Mouse (Mus musculus): ENCODE measurements around the gene Drd5. TPM values are rescaled to one million over a fixed set of nuclear protein-coding genes. Genes with fewer than 3 reads are reported as not detected.

The Drd5 gene
- total RNA-seq (2012; rRNA removed): not detected in 2 replicates

DNA sequence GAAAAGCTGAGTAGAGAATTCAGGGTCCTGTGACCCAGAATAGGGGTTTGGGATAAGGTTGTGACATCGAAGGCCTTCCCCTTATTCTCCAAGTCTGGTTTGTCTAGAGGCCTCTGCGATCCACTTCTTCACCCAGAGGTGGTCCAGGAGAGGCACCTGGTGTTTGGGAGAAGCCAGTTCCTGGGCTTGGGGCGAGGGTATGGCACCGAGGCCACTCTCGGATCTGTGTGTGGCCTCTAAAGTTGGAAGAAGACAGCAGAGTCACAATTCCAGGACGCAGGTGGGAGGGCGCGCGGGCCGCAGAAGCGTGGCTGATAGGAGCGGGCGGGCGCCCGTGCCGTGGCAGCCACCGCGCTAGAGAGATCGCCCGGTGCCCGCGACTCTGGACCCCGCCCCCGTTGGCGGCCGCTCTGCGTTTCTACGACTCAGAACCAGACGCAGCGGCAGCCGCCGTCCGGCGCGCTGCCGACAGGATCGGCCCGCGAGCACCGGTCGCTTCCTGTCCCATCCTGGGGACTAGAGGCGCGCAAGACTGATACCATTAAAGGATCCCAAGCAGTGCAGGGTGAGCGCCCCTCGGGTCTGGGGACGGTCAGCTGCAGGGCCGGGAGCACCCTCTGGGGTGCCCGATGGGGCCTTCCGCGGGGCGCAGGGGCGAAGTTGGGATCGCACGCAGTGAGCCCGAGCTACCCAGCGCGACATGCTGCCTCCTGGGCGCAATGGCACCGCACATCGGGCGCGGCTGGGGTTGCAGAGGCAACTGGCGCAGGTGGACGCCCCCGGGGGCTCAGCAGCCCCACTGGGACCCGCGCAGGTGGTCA is at the start of gene Drd5:
Drd5 (plus strand) TSS at position 402 of the 821 bp plus-strand sequence.
- no peaks in the 10 kb centered on the region for H3K9me3 ChIP-seq (ENCODE audit: control insufficient read depth, insufficient read depth, low read depth, low read length)
- H3K4me1 ChIP-seq (ENCODE audit: control insufficient read depth in 2 of 2, insufficient read depth in 2 of 2, low read length in 2 of 2, poor library complexity in 1 of 2): no peaks in the 10 kb centered on the region
- no peaks in the 10 kb centered on the region for H3K36me3 ChIP-seq (ENCODE audit: control insufficient read depth, insufficient read depth, low read length, poor library complexity, severe bottlenecking)
- H3K9ac ChIP-seq (ENCODE audit: insufficient read depth, low read depth, low read length, poor library complexity, severe bottlenecking): peak within 1 kb of the TSS; percentile 57
- in situ Hi-C loops (cut with MboI; ENCODE audit: low sequenced_read_pairs in 2 of 2, unreplicated experiment in 2 of 2): loop anchor here (10.0 to 25.0 kb wide), 3 partner anchors 293 to 443 kb away; no protein-coding TSS in a partner anchor
- peak within 1 kb of the TSS; percentile 67 for H3K4me3 ChIP-seq (ENCODE audit: insufficient read depth in 1 of 2, low read depth in 1 of 2, low read length in 2 of 2, poor library complexity in 1 of 2, severe bottlenecking in 1 of 2)
- peak; percentile 16 for DNase-seq (ENCODE audit: low read depth, low spot score)
- TF ChIP-seq ZNF384 (IDR thresholded peaks at IDR 0.05; ENCODE audit: low read depth, low read length): no peak
- TF ChIP-seq HCFC1 (IDR thresholded peaks at IDR 0.05; ENCODE audit: borderline replicate concordance, insufficient read depth, low read length): no peak
- TF ChIP-seq MAFK (IDR thresholded peaks at IDR 0.05; ENCODE audit: insufficient read depth, low read depth, low read length): no peak
- no peak for TF ChIP-seq ZC3H11A (IDR thresholded peaks at IDR 0.05; ENCODE audit: borderline replicate concordance, low read depth, low read length)
- TF ChIP-seq CHD2 (IDR thresholded peaks at IDR 0.05; ENCODE audit: low read depth, low read length): no peak
- no peak within 1 kb of the TSS for H3K27ac ChIP-seq (ENCODE audit: insufficient read depth, low read depth, low read length, poor library complexity, severe bottlenecking)

DNA sequence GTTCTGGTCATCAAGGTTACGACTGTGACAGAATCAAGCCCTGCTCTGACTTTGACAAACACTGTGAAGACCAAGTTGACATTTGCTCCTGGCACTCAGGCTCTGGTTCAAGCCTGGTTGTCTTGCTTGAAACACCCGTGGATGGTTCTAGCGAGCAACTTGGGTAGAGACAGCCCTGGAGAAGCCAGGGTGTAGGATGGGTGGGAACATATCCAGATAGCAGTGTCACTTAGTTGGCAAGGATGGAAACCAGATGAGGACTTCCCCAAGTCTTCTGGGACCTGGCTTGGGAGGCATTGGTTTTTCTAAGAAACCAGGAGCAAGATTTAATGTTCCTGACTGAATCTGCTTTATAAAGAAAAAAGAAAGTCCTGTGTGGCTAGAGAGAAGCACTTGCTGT is 48.2 kb upstream of the Drd5 start:
- TF ChIP-seq MAFK (IDR thresholded peaks at IDR 0.05; ENCODE audit: insufficient read depth, low read depth, low read length): no peak
- TF ChIP-seq ZNF384 (IDR thresholded peaks at IDR 0.05; ENCODE audit: low read depth, low read length): no peak
- TF ChIP-seq HCFC1 (IDR thresholded peaks at IDR 0.05; ENCODE audit: borderline replicate concordance, insufficient read depth, low read length): no peak
- TF ChIP-seq ZC3H11A (IDR thresholded peaks at IDR 0.05; ENCODE audit: borderline replicate concordance, low read depth, low read length): no peak
- no peak for TF ChIP-seq CHD2 (IDR thresholded peaks at IDR 0.05; ENCODE audit: low read depth, low read length)
- no peak for DNase-seq (ENCODE audit: low read depth, low spot score)
- H3K27ac ChIP-seq (ENCODE audit: insufficient read depth, low read depth, low read length, poor library complexity, severe bottlenecking): no peak overlapping the region
- no peaks in the 10 kb centered on the region for H3K9me3 ChIP-seq (ENCODE audit: control insufficient read depth, insufficient read depth, low read depth, low read length)
- no peak overlapping the region for H3K9ac ChIP-seq (ENCODE audit: insufficient read depth, low read depth, low read length, poor library complexity, severe bottlenecking)
- H3K4me3 ChIP-seq (ENCODE audit: insufficient read depth in 1 of 2, low read depth in 1 of 2, low read length in 2 of 2, poor library complexity in 1 of 2, severe bottlenecking in 1 of 2): no peak overlapping the region
- peaks cover 0 to 5% of the 10 kb centered on the region in 2 experiments; a peak in 2 of 4 replicates for H3K4me1 ChIP-seq (ENCODE audit: control insufficient read depth in 2 of 2, insufficient read depth in 2 of 2, low read length in 2 of 2, poor library complexity in 1 of 2)
- in situ Hi-C loops (cut with MboI; ENCODE audit: low sequenced_read_pairs in 2 of 2, unreplicated experiment in 2 of 2): loop anchor here in 1 of 2 experiments (10.0 kb wide), 1 partner anchor 456 kb away; no protein-coding TSS in a partner anchor
- H3K36me3 ChIP-seq (ENCODE audit: control insufficient read depth, insufficient read depth, low read length, poor library complexity, severe bottlenecking): 0 out of 2 replicates have a peak, but pooled peaks cover 2% of the 10 kb centered on the region

DNA sequence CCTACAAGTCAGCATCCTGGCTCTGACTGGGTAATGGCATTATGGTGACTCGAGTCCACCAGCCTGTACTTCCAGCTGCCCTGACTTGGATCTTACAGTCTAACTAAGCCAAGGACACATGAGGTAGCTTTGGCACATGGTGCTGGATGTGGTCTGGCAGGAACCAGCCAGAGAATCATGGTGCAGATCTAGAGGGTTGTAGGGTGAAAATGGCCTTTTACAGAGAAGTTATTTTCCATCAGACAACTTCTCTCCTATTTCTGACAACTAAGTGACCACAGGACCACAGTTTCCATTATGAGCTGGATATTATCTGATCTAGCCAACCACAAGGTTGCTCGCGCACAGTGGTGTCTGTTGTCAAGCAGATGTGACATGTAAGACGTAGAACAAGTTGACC is 45.3 kb upstream of the Drd5 start:
- H3K4me1 ChIP-seq (ENCODE audit: control insufficient read depth in 2 of 2, insufficient read depth in 2 of 2, low read length in 2 of 2, poor library complexity in 1 of 2): peaks cover 0 to 17% of the 10 kb centered on the region in 2 experiments; a peak in 3 of 4 replicates
- no peaks in the 10 kb centered on the region for H3K36me3 ChIP-seq (ENCODE audit: control insufficient read depth, insufficient read depth, low read length, poor library complexity, severe bottlenecking)
- TF ChIP-seq ZNF384 (IDR thresholded peaks at IDR 0.05; ENCODE audit: low read depth, low read length) (no peak), ZC3H11A (IDR thresholded peaks at IDR 0.05; ENCODE audit: borderline replicate concordance, low read depth, low read length) (no peak), CHD2 (IDR thresholded peaks at IDR 0.05; ENCODE audit: low read depth, low read length) (no peak), MAFK (IDR thresholded peaks at IDR 0.05; ENCODE audit: insufficient read depth, low read depth, low read length) (no peak), HCFC1 (IDR thresholded peaks at IDR 0.05; ENCODE audit: borderline replicate concordance, insufficient read depth, low read length) (no peak)
- no peak overlapping the region for H3K27ac ChIP-seq (ENCODE audit: insufficient read depth, low read depth, low read length, poor library complexity, severe bottlenecking)
- in situ Hi-C loops (cut with MboI; ENCODE audit: low sequenced_read_pairs in 2 of 2, unreplicated experiment in 2 of 2): loop anchor here in 1 of 2 experiments (10.0 kb wide), 1 partner anchor 459 kb away; no protein-coding TSS in a partner anchor
- no peaks in the 10 kb centered on the region for H3K9me3 ChIP-seq (ENCODE audit: control insufficient read depth, insufficient read depth, low read depth, low read length)
- no peak for DNase-seq (ENCODE audit: low read depth, low spot score)
- no peak overlapping the region for H3K9ac ChIP-seq (ENCODE audit: insufficient read depth, low read depth, low read length, poor library complexity, severe bottlenecking)
- no peak overlapping the region for H3K4me3 ChIP-seq (ENCODE audit: insufficient read depth in 1 of 2, low read depth in 1 of 2, low read length in 2 of 2, poor library complexity in 1 of 2, severe bottlenecking in 1 of 2)

DNA sequence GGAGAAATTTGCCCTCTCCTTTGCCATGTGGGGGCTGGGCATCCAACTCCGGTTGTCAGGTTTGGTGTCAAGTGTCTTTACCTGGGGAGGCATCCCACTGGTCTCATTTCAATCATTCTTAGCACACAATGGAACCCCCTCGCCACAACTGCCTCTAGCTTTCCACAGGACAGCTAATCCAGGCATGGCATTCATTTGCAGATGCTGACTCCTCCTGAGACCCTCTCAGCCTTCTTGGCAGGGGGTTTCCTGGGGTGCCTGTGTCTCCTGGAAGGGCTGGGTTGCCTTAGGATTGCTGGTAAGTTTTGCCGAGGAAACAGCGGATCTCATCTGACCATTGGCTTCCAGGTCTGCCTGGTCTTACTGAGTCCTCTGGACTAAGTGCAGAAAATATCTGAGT is 43.4 kb upstream of the Drd5 start, which contains the start of gene Otop1:
Otop1 (plus strand) TSS at position 202 of the 400 bp plus-strand sequence.
- Histone ChIP-seq H3K4me3 (ENCODE audit: insufficient read depth in 1 of 2, low read depth in 1 of 2, low read length in 2 of 2, poor library complexity in 1 of 2, severe bottlenecking in 1 of 2) (peak within 1 kb of the TSS in 1 of 2 experiments; percentile 6; a peak in 1 of 4 replicates), H3K27ac (ENCODE audit: insufficient read depth, low read depth, low read length, poor library complexity, severe bottlenecking) (no peak within 1 kb of the TSS), H3K9ac (ENCODE audit: insufficient read depth, low read depth, low read length, poor library complexity, severe bottlenecking) (no peak within 1 kb of the TSS), H3K9me3 (ENCODE audit: control insufficient read depth, insufficient read depth, low read depth, low read length) (no peaks in the 10 kb centered on the region), H3K36me3 (ENCODE audit: control insufficient read depth, insufficient read depth, low read length, poor library complexity, severe bottlenecking) (no peaks in the 10 kb centered on the region), H3K4me1 (ENCODE audit: control insufficient read depth in 2 of 2, insufficient read depth in 2 of 2, low read length in 2 of 2, poor library complexity in 1 of 2) (peaks cover 0 to 17% of the 10 kb centered on the region in 2 experiments; a peak in 3 of 4 replicates)
- in situ Hi-C loops (cut with MboI; ENCODE audit: low sequenced_read_pairs in 2 of 2, unreplicated experiment in 2 of 2): loop anchor here in 1 of 2 experiments (10.0 kb wide), 1 partner anchor 461 kb away; no protein-coding TSS in a partner anchor
- no peak for DNase-seq (ENCODE audit: low read depth, low spot score)
- TF ChIP-seq MAFK (IDR thresholded peaks at IDR 0.05; ENCODE audit: insufficient read depth, low read depth, low read length): no peak
- TF ChIP-seq CHD2 (IDR thresholded peaks at IDR 0.05; ENCODE audit: low read depth, low read length): no peak
- no peak for TF ChIP-seq ZC3H11A (IDR thresholded peaks at IDR 0.05; ENCODE audit: borderline replicate concordance, low read depth, low read length)
- TF ChIP-seq ZNF384 (IDR thresholded peaks at IDR 0.05; ENCODE audit: low read depth, low read length): no peak
- TF ChIP-seq HCFC1 (IDR thresholded peaks at IDR 0.05; ENCODE audit: borderline replicate concordance, insufficient read depth, low read length): no peak

Measured in ES-E14 (cell line).